Mouse (Mus musculus) thymus, postnatal 0 days (tissue): ENCODE data around the gene Efhd1. TPM values are rescaled to one million over a fixed set of nuclear protein-coding genes. Genes with fewer than 3 reads are reported as not detected.

ENCODE experiments used
- polyA plus RNA-seq: library from polyadenylated mRNA; unstranded; fragments of >200 nt; fragmentation: Nextera tagmentation; extraction: Ambion mirVana; gene quantifications from 2 replicates; pipeline ENCODE4 v1.2.1, GENCODE M21; 2015

Efhd1 gene
- polyA plus RNA-seq, 1 experiment from 2014 or later: 1.2 TPM

Other genes starting within 250 kb of the Efhd1 start
- 0.33 and 0.46 TPM in 2 replicates for gene Alppl2, start 174.4 kb upstream of the Efhd1 start, polyA plus RNA-seq
- gene Alpi, start 162.8 kb upstream of the Efhd1 start, polyA plus RNA-seq: 0.22 and 0.28 TPM in 2 replicates
- 0.26 and 0.60 TPM in 2 replicates for gene Akp3, start 139.4 kb upstream of the Efhd1 start, polyA plus RNA-seq
- 0.32 and 0.55 TPM in 2 replicates for gene Ecel1, start 107.8 kb upstream of the Efhd1 start, polyA plus RNA-seq
- 0.10 and 0.36 TPM in 2 replicates for gene Prss56, start 81.0 kb upstream of the Efhd1 start, polyA plus RNA-seq
- gene Chrnd, start 73.8 kb upstream of the Efhd1 start, polyA plus RNA-seq: 0.14 and 0.24 TPM in 2 replicates
- 0.53 and 0.70 TPM in 2 replicates for gene Chrng, start 59.7 kb upstream of the Efhd1 start, polyA plus RNA-seq
- 167 and 170 TPM in 2 replicates for gene Eif4e2, start 50.4 kb upstream of the Efhd1 start, polyA plus RNA-seq
- 34.4 and 36.6 TPM in 2 replicates for gene Gigyf2, start 62.6 kb downstream of the Efhd1 start, polyA plus RNA-seq
- 0.18 and 0.62 TPM in 2 replicates for gene Kcnj13, start 130.4 kb downstream of the Efhd1 start, polyA plus RNA-seq
- 0.33 TPM in 1 of 2 replicates, not detected in the other for gene Snorc, start 205.9 kb downstream of the Efhd1 start, polyA plus RNA-seq
- gene Neu2, start 245.5 kb downstream of the Efhd1 start, polyA plus RNA-seq: 6.2 and 8.1 TPM in 2 replicates